Mouse (Mus musculus) kidney, adult 11 months (tissue): ENCODE data around the gene Gsc.
A peak's percentile ranks its signal among the peaks of the same experiment; 100 is the strongest.
"Not testable (repeated sequence)": the region's sequence is repeated elsewhere in the genome, so short reads cannot be mapped to it uniquely, and the experiment has no call there.

Experiments used
- DNase-seq: peaks from one replicate; pipeline ENCODE4 v3.0.0; 2022

Gene Gsc

GRCm38 (mm10) chr12:104450257-104450656 lies 22.9 kb downstream of the Gsc start:
- no peak for DNase-seq

GRCm38 (mm10) chr12:104448099-104448498 lies 25.0 kb downstream of the Gsc start:
- DNase-seq = no peak

- DNase-seq = not testable (repeated sequence)
Measured at GRCm38 (mm10) chr12:104447056-104447455, 26.1 kb downstream of the Gsc start.

GRCm38 (mm10) chr12:104443716-104444115 lies 29.4 kb downstream of the Gsc start:
- DNase-seq = no peak

GRCm38 (mm10) chr12:104440087-104440760 lies 32.9 kb downstream of the Gsc start:
- peak; percentile 56 for DNase-seq

GRCm38 (mm10) chr12:104433951-104434735 lies 39.0 kb downstream of the Gsc start:
- DNase-seq = peak; percentile 19

- DNase-seq = no peak
Measured at GRCm38 (mm10) chr12:104433214-104433613, 39.9 kb downstream of the Gsc start.

GRCm38 (mm10) chr12:104431359-104431758 lies 41.8 kb downstream of the Gsc start:
- DNase-seq = no peak

GRCm38 (mm10) chr12:104426915-104427314 lies 46.2 kb downstream of the Gsc start:
- DNase-seq = no peak

- DNase-seq = no peak
Measured at GRCm38 (mm10) chr12:104425591-104425990, 47.5 kb downstream of the Gsc start.

GRCm38 (mm10) chr12:104422615-104423392 lies 50.3 kb downstream of the Gsc start:
- peak; percentile 37 for DNase-seq
